Mouse (Mus musculus) bone marrow, adult 2 months (tissue): ENCODE measurements around the gene Tbrg4.

Source experiments
- CTCF ChIP-seq: fragments of 200-500 bp; IDR thresholded peaks from 2 replicates; pipeline ENCODE4 v1.5.1; 2011; ENCODE audit warnings: low read length, control low read depth; ENCODE audit not compliant: control insufficient read depth, insufficient read depth
- POLR2A ChIP-seq: fragments of 200-500 bp; IDR thresholded peaks from 2 replicates; pipeline ENCODE4 v1.6.1; 2011; ENCODE audit warnings: low read depth, mild to moderate bottlenecking, control low read depth, low read length, borderline replicate concordance; ENCODE audit not compliant: control insufficient read depth

- TF ChIP-seq CTCF: no peak
- TF ChIP-seq POLR2A: no peak
These were observed 38.5 kb downstream of the Tbrg4 start for GRCm38 (mm10) chr11:6587249-6587940.
